Mouse (Mus musculus): ENCODE data around the gene Ramp1.
A peak's percentile ranks its signal among the peaks of the same experiment; 100 is the strongest.

Ramp1 gene

DNA sequence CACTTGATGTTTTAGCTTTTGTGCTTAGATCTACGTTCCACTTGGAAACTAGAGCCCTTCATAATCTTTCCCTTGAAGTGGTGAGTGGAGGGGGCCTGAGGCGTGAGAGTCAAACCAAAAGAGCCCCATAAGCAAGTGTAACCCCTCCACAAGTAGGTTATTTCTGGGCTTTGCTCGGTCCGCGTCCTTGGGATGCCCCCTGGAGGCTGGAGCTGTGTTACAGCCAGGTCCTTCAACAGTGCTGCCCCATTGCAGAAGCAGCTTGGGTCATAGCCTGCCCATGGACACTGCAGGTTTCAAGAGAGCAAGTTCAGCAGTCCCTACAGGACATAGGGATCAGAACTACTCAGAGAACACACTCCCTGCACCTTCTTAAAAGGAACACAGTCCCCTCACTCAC, 59.5 kb downstream of the Ramp1 start:
- DNase-seq (ENCODE audit: low read depth, low spot score), result no peak

DNA sequence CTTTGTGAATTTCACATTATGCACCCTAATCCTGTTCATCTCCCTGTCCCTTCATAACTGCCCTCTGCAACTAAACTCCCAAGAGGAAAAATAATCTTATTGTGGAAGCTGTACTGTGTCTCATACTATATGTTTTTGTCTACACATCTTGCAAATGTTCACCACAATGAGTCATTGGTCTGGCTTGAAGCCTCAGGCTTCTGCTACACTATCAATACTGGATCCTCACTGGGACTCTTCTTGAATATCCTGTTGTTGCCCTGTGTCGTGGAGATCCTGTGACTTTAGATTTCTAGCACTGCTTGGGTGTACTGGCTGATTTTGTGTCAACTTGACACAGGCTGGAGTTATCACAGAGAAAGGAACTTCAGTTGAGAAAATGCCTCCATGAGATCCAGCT, 60.2 kb downstream of the Ramp1 start:
- no peak for DNase-seq (ENCODE audit: low read depth, low spot score)

DNA sequence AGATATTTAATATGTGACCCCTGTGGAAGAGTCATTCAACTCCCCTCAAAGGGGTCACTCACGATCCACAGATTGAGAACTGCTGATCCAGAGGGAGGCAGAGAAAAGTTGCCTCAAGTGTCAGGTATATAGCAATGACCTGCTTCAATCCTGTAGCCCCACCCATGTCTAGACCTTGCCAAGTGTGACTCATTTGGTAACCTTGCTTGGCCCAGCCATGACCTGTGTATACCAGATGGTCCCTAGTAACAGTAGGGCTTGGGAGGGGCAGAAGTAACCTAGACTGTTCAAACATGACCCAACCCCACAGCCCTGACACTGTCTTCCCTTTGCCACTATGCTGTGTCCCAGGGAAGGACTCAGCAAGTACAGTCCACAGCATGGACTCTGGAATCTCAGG, 61.1 kb downstream of the Ramp1 start:
- DNase-seq (ENCODE audit: low read depth, low spot score), result peak; percentile 38

DNA sequence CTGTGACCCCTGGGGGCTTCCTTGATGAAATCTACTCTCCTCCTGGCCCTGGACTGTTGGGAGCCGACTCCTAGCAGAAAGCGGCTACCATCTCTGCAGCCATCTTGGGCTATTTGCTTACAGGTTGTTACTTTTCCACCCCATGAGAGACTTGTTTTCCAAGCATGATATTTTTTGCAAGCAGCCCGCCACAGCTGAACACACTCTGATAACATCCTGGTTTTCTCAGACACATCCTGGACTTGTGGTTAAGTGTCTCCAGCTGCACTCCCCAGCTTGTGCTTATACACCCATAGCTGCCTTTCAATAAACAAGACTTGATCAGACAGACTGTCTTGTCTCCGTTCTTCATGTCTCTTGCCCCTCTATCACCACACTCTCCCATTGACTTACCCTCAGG, 61.6 kb downstream of the Ramp1 start:
- no peak for DNase-seq (ENCODE audit: low read depth, low spot score)

DNA sequence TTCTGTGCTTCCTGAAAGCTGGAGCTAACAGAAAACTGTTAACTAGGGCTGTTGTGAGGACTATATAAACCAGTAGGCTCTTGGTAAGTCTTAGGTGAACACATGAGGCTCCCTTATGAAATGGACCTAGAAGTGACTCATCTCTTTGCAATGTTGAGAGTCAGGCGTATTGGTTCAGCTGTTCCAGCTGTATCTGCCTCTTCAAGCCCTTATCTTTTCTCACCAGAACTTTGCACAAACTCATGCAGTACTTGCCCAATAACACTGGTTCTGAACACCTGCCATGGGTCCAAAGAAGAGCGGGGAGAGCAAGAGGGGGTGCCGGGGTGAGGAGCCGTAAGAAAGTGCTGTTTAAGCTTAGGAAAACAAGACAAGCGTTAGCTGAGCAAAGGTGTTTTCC, 68.6 kb downstream of the Ramp1 start:
- no peak for DNase-seq (ENCODE audit: low read depth, low spot score)

DNA sequence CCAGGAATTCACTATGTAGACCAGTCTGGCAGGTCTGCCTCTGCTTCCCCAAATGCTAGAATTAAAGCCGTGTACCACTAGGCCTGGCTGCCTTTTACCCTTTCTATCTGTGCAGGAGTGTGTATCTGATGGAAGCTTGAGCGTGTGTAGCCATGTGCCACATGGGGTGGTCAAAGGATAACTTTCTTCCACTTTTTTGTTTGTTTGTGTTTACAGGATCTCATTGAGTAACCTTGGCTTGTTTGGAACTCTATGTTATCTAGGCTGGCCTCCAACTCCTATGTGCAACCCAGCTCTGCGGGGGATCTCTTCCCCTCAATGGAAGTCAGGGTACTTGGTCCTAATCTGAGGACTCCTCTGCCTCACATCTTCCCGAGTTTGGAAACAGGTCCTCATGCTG, 69.3 kb downstream of the Ramp1 start:
- DNase-seq (ENCODE audit: low read depth, low spot score), result no peak

DNA sequence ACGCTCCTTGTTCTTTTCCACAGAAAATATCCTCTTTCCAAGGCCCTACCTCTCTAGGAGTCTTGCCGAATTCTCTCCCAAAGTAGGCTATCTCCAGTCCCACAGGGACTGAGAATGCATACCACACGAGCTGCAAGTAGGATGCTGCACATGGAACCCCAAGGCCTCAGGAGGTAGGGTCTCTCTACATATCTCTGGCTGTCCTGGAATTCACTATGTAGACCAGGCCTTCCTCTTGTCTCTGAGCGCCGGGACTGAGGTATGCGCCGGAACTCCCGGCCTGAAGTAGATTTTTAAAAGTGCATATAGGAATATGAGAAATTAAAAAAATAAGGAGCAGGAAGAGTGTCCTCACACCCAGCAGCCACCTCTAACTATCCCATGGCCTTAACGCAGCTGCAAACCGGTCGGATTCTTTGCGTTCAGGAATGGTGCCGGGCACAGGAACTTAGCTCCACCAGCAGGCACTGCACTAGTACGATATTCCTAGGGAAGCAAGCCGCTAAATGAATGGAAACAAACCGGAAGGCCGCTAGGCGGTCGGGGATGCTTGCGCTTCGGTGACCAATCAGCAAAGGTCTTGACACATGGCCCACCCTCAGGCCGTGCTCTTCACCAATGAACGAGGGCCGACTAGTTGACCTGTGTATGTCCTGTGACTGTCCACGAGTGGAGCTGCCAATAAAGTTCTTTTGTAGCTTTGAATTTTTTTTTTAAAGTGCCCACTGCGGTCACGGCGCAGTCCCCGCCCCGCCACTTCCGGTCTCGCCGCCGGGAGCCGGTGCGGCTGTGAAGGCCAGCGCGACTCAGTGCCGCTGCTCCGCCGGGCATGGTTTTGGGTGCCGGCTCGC, 70.2 kb downstream of the Ramp1 start, which contains the start of gene Ube2f:
Ube2f (plus strand) TSS at position 741 of the 851 bp plus-strand sequence.
- peak; percentile 98 for DNase-seq (ENCODE audit: low read depth, low spot score)

DNA sequence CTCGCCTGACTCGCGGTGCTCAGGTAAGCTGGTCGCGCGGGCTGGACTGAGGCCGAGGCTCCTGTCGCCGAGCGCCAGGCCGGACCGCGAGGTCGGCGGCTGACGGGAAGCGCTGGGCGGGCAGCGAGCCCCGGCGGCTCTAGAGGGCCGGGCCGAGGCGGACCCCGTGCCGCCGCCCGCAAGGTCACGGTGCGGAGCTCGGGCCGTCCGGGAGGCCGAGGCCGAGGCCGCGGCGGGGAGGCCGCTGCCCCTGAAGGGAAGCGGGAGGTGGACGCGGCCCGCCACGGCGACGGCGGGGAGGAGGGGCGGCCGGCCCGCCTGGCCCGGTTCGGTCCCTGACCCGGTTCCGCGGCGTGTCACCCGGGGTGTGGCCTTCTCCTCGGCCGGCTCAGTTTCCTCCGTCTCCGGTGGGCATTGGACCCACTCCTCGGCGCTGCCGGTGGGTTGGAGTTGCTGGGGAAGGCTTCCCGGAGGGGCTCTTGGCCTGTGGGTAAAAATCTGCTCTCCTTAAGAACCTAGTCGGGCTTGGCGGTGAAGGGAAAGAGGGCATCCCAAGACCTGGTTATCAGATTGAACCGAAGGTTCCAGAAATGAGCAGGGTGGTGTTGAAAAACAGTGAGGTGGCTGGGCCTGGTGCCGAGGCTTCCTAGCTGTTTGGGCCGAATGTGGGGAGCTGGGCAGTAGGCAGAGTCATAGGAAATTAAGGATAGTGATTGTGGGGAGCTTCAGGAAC, 71.0 kb downstream of the Ramp1 start:
- peak; percentile 25 for DNase-seq (ENCODE audit: low read depth, low spot score)

DNA sequence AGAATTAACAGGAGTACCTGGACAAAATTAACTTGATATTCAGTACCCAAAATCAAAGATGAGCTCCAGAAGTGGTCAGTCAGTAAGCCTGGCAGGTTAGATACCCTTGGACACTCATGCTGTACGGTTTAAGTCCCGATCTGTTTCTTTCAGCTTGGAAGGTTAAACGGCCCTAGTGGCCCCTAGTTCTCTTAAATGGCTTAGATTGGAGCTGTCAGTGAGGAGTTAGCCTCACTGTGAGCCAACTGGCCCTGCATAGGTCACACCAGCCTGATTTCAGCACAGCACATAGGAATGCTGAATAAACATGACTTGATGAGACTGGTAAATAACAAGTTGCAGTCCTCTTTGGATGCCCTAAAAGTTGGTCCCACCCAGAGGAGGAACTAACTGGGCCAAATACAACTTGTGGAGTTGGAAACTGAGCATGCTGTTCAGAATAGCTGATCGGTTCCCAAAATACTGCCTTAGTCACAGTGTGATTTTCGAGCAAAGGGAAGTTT, 71.6 kb downstream of the Ramp1 start:
- DNase-seq (ENCODE audit: low read depth, low spot score), result peak; percentile 13

DNA sequence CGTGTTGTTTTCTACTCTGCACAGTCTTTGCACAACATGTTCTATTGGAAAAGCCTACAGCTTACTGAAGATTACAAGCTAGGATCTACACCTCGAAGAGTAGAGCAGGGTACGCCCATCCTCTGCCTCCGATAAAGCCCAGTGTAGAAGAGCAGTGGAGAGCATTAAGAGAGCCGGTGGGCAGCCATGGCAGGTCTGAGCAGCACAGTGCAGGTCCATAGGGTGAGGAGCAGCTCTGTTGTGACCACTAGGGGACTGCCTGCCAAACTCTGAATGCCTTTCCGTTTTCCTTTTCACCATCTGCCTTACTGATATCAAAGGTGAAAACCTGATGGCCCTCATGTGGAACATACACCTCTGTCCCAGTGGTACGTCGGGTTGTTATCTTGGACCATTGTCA, 72.3 kb downstream of the Ramp1 start:
- peak; percentile 30 for DNase-seq (ENCODE audit: low read depth, low spot score)

DNA sequence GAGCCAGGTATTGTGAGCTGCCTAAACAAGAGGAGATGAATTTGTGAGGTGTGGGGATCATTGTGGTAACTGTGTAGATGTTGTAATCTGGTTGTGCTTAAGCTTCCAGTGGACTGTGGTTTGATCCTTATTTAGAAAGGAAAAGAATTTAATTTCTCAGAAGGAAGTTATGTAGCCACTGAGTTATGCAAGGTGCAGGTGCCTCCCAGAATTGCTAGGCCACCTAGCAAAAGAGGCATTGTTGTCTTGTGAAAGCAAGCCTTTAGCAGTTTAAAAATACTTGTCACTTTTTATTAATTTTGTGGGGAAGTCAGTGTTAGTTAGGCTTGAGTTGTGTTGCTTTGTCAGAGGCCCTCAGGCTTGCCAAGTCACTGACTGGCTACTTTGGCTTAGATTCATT, 78.3 kb downstream of the Ramp1 start:
- DNase-seq (ENCODE audit: low read depth, low spot score), result no peak

DNA sequence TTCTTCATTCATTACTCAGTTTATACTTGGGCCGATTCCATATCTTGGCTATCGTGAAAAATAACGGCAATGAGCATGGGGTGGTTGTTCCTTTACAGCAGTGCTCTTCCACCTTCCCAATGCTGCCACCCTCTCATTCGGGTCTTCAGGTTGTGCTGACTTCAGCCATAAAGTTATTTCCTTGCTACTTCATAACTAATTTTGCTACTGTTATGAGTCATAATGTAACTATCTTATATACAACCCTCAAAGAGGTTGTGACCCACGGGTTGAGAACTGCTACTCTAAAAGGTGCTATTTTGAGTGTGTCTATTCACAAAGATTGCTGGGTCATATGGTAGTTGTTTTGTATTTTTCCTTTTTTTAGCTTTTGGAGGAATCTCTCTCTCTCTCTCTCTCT, 80.2 kb downstream of the Ramp1 start:
- no peak for DNase-seq (ENCODE audit: low read depth, low spot score)

DNA sequence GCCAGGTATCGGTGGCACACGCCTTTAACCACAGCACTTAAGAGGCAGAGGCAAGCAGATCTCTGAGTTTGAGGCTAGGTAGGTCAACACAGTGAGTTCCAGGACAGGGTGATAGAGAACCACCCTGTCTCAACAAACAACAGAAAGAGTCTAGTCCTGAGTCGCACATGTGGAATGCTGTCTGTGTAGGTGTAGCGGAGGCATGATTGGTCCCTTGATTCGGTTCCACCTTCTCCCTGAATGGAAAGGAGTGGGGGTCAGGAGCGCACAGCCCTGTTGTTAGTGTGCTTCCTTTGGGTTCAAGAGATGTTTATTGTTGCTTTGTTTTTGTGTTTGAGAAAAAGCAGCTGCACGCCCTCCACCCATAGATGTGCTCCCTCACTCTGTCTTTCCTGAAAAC, 82.9 kb downstream of the Ramp1 start:
- no peak for DNase-seq (ENCODE audit: low read depth, low spot score)

DNA sequence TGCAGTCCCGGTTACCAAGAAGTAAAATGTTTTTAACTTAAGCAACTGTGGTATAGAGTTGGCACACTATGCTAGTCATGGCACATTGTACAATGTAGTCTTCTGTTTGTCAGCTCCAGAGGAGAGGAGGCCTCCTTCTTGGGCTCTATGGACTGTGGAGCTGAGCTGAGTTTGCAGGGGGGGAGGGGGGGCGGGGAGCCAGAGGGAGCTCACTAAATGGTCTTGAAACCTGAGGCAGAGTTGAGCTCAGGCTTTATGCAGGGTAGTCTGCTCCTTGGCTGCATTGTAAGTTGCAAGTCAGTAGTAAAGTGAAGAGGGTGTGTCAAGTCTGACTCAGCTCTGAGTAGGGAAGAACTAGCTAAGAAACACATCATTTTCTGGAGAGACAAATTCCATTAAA, 92.6 kb downstream of the Ramp1 start:
- DNase-seq (ENCODE audit: low read depth, low spot score), result no peak
